Mouse (Mus musculus) lung, postnatal 36 days (tissue): Measurements from ENCODE around the gene Prl8a1.

Experiments used
- DNase-seq: peaks from one replicate; pipeline ENCODE4 v3.0.0; 2022; ENCODE audit warnings: mixed read lengths

The Prl8a1 gene

DNA sequence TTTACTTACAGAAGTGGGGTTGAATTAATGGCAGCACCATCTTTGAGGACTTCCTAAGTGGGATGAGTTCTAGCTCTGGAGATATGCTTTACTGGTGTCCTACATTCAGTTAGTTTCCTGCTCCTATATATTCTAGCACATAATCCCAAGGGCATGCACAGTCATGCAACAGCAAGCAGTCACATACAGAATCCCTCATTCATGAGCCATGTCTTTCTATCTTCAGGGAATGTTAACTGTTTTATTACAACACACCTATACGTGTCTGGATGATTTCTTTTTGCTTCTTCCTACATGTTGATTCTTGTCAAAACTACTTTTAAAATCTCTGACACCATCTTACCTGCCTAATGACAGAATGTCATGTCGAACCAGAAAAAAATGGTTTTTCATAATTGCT is at the start of gene Prl8a1:
TSS of gene Prl8a1 (minus strand) at position 101 of the 400 bp plus-strand sequence.
- no peak for DNase-seq

DNA sequence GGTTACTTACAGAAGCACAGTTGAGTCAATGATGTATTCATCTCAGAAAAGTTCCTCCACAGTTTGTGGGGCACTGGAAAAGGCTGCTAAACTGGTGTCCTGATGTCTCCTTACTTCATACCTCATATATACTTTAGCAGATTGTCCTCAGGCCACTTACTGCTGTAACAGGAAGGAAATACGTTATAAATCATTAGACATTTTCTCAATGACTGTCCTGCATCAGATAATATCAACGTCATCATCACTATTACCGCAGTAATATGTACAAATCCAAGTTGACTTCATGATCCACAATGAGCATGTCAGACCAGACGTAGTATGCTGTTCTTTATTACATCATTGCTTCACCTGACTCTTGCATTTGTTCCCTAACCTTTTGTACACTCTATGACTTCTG is 28.5 kb upstream of the Prl8a1 start, which contains the start of gene Prl7b1:
TSS of gene Prl7b1 (minus strand) at position 101 of the 400 bp plus-strand sequence.
- no peak for DNase-seq

DNA sequence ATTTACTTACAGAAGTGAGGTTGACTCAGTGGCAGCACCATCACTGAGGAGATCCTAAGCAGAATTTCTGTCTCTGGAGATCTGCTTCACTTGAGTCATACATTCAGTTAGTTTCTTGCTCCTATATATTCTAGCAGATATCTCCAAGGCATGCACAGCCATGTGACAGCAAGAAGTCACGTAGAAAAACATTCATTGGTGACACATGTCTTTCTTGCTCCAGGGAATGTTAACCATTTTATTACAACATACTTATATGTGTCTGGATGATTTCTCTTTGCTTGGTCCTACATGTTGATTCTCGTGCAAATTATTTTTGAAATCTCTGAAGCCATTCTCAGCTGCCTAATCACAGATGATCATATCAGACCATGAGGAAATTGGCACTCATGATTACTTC is 17.5 kb downstream of the Prl8a1 start, which contains the start of gene Prl8a9:
TSS of gene Prl8a9 (minus strand) at position 101 of the 400 bp plus-strand sequence.
- no peak for DNase-seq

DNA sequence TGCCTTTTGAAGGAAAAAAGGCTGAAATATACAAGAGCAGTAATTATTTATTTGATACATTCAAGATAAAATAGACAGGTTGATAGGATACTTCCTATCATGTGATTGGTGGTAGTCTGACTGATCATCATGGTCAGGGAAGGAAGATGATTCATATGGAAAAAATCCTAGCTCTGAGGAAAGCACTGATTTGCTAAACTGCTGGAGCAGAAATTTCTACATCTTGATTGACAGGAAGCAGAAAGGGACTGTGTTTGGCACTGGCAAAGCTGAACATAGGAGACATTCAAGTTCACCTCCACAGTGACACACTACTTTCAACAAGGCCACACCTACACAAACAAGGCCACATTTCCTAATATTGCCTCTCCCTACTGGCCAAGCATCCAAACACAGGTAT is 28.6 kb downstream of the Prl8a1 start:
- DNase-seq = no peak
